Mouse (Mus musculus) colon, adult 2 months (tissue): ENCODE data around the gene Scgb1b3. TPM values are rescaled to one million over a fixed set of nuclear protein-coding genes. Genes with fewer than 3 reads are reported as not detected.

Experiments
- polyA plus RNA-seq: library from polyadenylated mRNA; depleted of rRNA; stranded (reverse); fragments of >200 nt; gene quantifications from 2 replicates; pipeline ENCODE4 v1.2.3, GENCODE M21; 2012; rRNA removed

Scgb1b3 gene
- polyA plus RNA-seq: 0.42 TPM in 1 of 2 replicates, not detected in the other

GRCm38 (mm10) chr7:31375292-31375691, at the start of gene Scgb1b3:
Scgb1b3 (plus strand) TSS chr7:31375592.

GRCm38 (mm10) chr7:31362022-31362560, 13.3 kb upstream of the Scgb1b3 start, which contains the start of gene Scgb2b3:
Scgb2b3 (minus strand) TSS chr7:31362072.

Other genes starting within 250 kb of the Scgb1b3 start
- gene Scn1b, start 248.6 kb upstream of the Scgb1b3 start, polyA plus RNA-seq: 36.5 and 37.2 TPM in 2 replicates
- gene Gramd1a, start 219.7 kb upstream of the Scgb1b3 start, polyA plus RNA-seq: 74.4 and 76.3 TPM in 2 replicates
- not detected in 2 replicates for gene Scgb2b2, start 85.1 kb upstream of the Scgb1b3 start, polyA plus RNA-seq
- gene Scgb1b2, start 83.8 kb upstream of the Scgb1b3 start, polyA plus RNA-seq: not detected in 2 replicates
- not detected in 2 replicates for gene Scgb2b3, start 13.5 kb upstream of the Scgb1b3 start, polyA plus RNA-seq